Mouse (Mus musculus) frontal cortex, adult 2 months (tissue): ENCODE measurements around the gene Ptgfrn. TPM values are rescaled to one million over a fixed set of nuclear protein-coding genes. Genes with fewer than 3 reads are reported as not detected.

Experiments used
- DNase-seq, 2 experiments: peaks; one replicate each; pipeline ENCODE4 v3.0.0; 2022; ENCODE audit warnings: low spot score in 1 of 2; ENCODE audit errors: extremely low spot score in 1 of 2
- polyA plus RNA-seq: library from polyadenylated mRNA; depleted of rRNA; stranded (reverse); fragments of >200 nt; gene quantifications from 2 replicates; pipeline ENCODE4 v1.2.3, GENCODE M21; 2012

The Ptgfrn gene
- polyA plus RNA-seq, 1 experiment: 9.9 TPM

GRCm38 (mm10) chr3:101047586-101048275, 62.3 kb downstream of the Ptgfrn start:
- DNase-seq: peak; percentile 77 to 93

- no peak for DNase-seq
Observed at GRCm38 (mm10) chr3:101045431-101045830, 64.6 kb downstream of the Ptgfrn start.

GRCm38 (mm10) chr3:101044686-101045085, 65.4 kb downstream of the Ptgfrn start:
- no peak for DNase-seq

GRCm38 (mm10) chr3:101041997-101042396, 68.1 kb downstream of the Ptgfrn start:
- DNase-seq: no peak

- DNase-seq: no peak
Observed at GRCm38 (mm10) chr3:101037984-101038545, 72.0 kb downstream of the Ptgfrn start.

- no peak for DNase-seq
Observed at GRCm38 (mm10) chr3:101036001-101036400, 74.1 kb downstream of the Ptgfrn start.

GRCm38 (mm10) chr3:101034509-101034908, 75.6 kb downstream of the Ptgfrn start:
- DNase-seq: no peak

- no peak for DNase-seq
Observed at GRCm38 (mm10) chr3:101033644-101034043, 76.4 kb downstream of the Ptgfrn start.

GRCm38 (mm10) chr3:101031456-101032142, 78.5 kb downstream of the Ptgfrn start:
- DNase-seq: no peak

- no peak for DNase-seq
Observed at GRCm38 (mm10) chr3:101030630-101031029, 79.4 kb downstream of the Ptgfrn start.

- no peak for DNase-seq
Observed at GRCm38 (mm10) chr3:101029339-101029738, 80.7 kb downstream of the Ptgfrn start, which contains the start of gene Cd101. Gene Cd101, minus strand, starts transcription at chr3:101029556.

- no peak for DNase-seq
Observed at GRCm38 (mm10) chr3:101026741-101027140, 83.3 kb downstream of the Ptgfrn start.

- DNase-seq: no peak
Observed at GRCm38 (mm10) chr3:101022967-101023366, 87.1 kb downstream of the Ptgfrn start.

GRCm38 (mm10) chr3:101021481-101022051, 88.5 kb downstream of the Ptgfrn start:
- DNase-seq: no peak

- no peak for DNase-seq
Observed at GRCm38 (mm10) chr3:101021073-101021472, 89.0 kb downstream of the Ptgfrn start.

- DNase-seq: no peak
Observed at GRCm38 (mm10) chr3:101018494-101018893, 91.6 kb downstream of the Ptgfrn start.

- no peak for DNase-seq
Observed at GRCm38 (mm10) chr3:101016050-101016449, 94.0 kb downstream of the Ptgfrn start.

GRCm38 (mm10) chr3:101015254-101015653, 94.8 kb downstream of the Ptgfrn start:
- DNase-seq: no peak

GRCm38 (mm10) chr3:101013536-101013935, 96.5 kb downstream of the Ptgfrn start:
- DNase-seq: no peak

GRCm38 (mm10) chr3:101013005-101013404, 97.1 kb downstream of the Ptgfrn start:
- no peak for DNase-seq

GRCm38 (mm10) chr3:101012597-101012996, 97.5 kb downstream of the Ptgfrn start:
- no peak for DNase-seq
